Mouse (Mus musculus) stomach, postnatal 0 days (tissue): Measurements from ENCODE around the gene Rps9.

Experiments used
- CTCF ChIP-seq: IDR thresholded peaks from 2 replicates; pipeline ENCODE4 v1.5.1; 2016; ENCODE audit warnings: antibody characterized with exemption, low read depth, mild to moderate bottlenecking, moderate library complexity
- EP300 ChIP-seq: optimal IDR thresholded peaks from 2 replicates; pipeline ENCODE3; 2016; ENCODE audit warnings: antibody characterized with exemption

DNA sequence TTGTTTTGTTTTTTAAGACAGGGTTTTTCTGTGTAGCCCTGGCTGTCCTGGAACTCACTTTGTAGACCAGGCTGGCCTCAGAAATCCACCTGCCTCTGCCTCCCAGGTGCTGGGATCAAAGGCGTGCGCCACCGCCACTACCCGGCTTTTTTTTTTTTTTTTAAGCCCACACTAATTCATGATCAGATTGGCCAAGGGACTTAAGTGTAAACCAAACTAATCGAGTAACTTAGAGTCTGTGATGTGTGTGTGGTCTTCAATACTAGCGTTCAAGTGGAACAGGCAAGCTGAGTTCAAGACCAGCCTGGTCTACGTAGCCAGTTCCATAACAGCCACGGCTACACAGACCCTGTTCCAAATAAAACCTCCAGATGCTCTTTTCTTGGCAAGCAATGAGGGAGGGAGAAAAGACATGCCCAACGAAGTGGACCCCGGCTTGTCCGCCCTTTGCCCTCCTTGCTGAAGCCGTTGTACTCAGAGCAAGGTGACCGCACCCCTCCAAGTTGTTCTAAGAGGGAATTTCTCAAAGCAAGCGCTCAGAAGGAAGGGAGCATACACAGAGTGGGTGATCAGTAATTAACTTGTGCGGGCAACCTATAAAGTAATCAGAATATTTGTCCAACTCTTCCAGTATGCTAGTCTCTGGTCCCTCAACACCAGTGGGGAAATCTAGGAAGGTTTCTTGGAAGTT, 39.1 kb upstream of the Rps9 start:
- TF ChIP-seq CTCF = no peak
- TF ChIP-seq EP300 = no peak
